Mouse (Mus musculus) heart, embryonic 13.5 days (tissue): ENCODE results near the gene Suco. TPM values are rescaled to one million over a fixed set of nuclear protein-coding genes. Genes with fewer than 3 reads are reported as not detected.
A peak's percentile ranks its signal among the peaks of the same experiment; 100 is the strongest.

Experiments used
- ATAC-seq: fragments of 200-750 bp; cut with Nextera tagmentation; 2 replicates; pipeline ENCODE4 v1.8.0; 2017; ENCODE audit warnings: moderate TSS enrichment; ENCODE audit not compliant: insufficient number of reproducible peaks, low FRiP score, low TSS enrichment; ENCODE audit errors: extremely low read depth
- H3K27ac ChIP-seq: fragments of 300-500 bp; sonication (generic); replicated peaks from 2 replicates; pipeline ENCODE4 v1.5.1; 2015; ENCODE audit warnings: moderate library complexity, mild to moderate bottlenecking, inconsistent platforms
- H3K27me3 ChIP-seq: fragments of 300-500 bp; sonication (generic); replicated peaks from 2 replicates; pipeline ENCODE4 v1.6.1; 2015; ENCODE audit warnings: mild to moderate bottlenecking, inconsistent platforms
- H3K36me3 ChIP-seq: fragments of 300-500 bp; sonication (generic); 2 replicates; pipeline ENCODE4 v1.6.1; 2015; ENCODE audit warnings: mild to moderate bottlenecking, inconsistent platforms
- H3K4me1 ChIP-seq: fragments of 300-500 bp; sonication (generic); 2 replicates; pipeline ENCODE4 v1.6.1; 2015; ENCODE audit warnings: inconsistent platforms
- H3K4me2 ChIP-seq: fragments of 300-500 bp; sonication (generic); 2 replicates; pipeline ENCODE4 v1.6.1; 2015; ENCODE audit warnings: inconsistent platforms, mild to moderate bottlenecking, moderate library complexity
- H3K4me3 ChIP-seq: fragments of 300-500 bp; sonication (generic); 2 replicates; pipeline ENCODE4 v1.5.1; 2015; ENCODE audit warnings: moderate library complexity, mild to moderate bottlenecking, inconsistent platforms
- H3K9ac ChIP-seq: fragments of 300-500 bp; sonication (generic); 2 replicates; pipeline ENCODE4 v1.6.1; 2015; ENCODE audit warnings: inconsistent platforms, mild to moderate bottlenecking, moderate library complexity
- H3K9me3 ChIP-seq: fragments of 300-500 bp; sonication (generic); 2 replicates; pipeline ENCODE4 v1.6.1; 2016; ENCODE audit warnings: inconsistent platforms
- WGBS: fragments of 180-500 bp; shearing (Covaris S2); methylation state at CpG from one replicate; pipeline ENCODE4 v1.1.7; 2015; ENCODE audit warnings: mixed read lengths; 5-methylcytosine and 5-hydroxymethylcytosine counted together
- polyA plus RNA-seq: library from polyadenylated mRNA; unstranded; fragments of >200 nt; fragmentation: Nextera tagmentation; extraction: Ambion mirVana; gene quantifications from 2 replicates; pipeline ENCODE4 v1.2.1, GENCODE M21; 2015

The Suco gene
- polyA plus RNA-seq, 1 experiment from 2014 or later: 15.3 TPM

DNA sequence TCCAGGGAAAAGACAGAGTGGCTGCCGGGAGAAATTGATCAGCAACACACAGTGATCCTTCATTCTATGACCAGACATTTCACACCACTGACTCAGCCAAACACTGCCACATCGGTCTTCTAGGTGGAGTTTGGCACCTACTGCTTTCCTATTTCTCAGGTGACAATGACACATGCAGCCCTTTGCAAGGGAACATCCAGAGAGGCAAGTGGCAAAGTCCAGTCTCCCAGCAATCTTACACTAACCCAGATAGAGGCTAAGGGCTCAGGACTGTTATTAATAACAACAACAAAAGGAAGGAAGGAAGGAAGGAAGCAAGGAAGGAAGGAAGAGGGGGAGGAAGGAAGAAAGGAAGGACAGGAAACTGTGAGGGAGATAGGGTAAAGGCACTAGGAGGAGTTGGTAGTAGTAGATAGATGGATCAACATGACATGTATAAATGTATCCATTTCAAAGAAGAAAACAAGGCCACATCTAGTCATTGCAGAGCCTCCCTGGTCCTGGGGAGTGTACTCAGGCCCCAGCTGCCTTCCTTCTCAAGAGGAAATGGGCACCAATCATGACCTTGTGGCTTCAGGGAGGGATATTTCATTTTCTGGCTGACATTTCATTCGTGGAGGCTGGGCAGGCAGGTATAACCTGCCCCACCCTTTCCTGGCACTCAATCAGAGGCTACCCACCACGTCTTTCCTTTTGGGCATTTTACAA lies 36.6 kb upstream of the Suco start:
- Histone ChIP-seq H3K27ac (no peak overlapping the region), H3K9ac (no peak overlapping the region), H3K4me3 (no peak overlapping the region), H3K27me3 (no peaks in the 10 kb centered on the region), H3K4me2 (no peak overlapping the region), H3K4me1 (peaks cover 15% of the 10 kb centered on the region), H3K9me3 (no peaks in the 10 kb centered on the region), H3K36me3 (no peaks in the 10 kb centered on the region)
- ATAC-seq: no peak
- WGBS: 53% methylated on average over 4 of the region's 4 CpGs

- no peak for ATAC-seq
- H3K9ac ChIP-seq: no peak overlapping the region
- H3K27ac ChIP-seq: no peak overlapping the region
- H3K9me3 ChIP-seq: no peaks in the 10 kb centered on the region
- H3K36me3 ChIP-seq: no peaks in the 10 kb centered on the region
- H3K4me2 ChIP-seq: no peak overlapping the region
- WGBS: 81% methylated on average over 8 of the region's 8 CpGs
- H3K27me3 ChIP-seq: no peaks in the 10 kb centered on the region
- H3K4me3 ChIP-seq: no peak overlapping the region
- peaks cover 16% of the 10 kb centered on the region for H3K4me1 ChIP-seq
Observed at GRCm38 (mm10) chr1:161909074-161909473, 32.6 kb upstream of the Suco start.

DNA sequence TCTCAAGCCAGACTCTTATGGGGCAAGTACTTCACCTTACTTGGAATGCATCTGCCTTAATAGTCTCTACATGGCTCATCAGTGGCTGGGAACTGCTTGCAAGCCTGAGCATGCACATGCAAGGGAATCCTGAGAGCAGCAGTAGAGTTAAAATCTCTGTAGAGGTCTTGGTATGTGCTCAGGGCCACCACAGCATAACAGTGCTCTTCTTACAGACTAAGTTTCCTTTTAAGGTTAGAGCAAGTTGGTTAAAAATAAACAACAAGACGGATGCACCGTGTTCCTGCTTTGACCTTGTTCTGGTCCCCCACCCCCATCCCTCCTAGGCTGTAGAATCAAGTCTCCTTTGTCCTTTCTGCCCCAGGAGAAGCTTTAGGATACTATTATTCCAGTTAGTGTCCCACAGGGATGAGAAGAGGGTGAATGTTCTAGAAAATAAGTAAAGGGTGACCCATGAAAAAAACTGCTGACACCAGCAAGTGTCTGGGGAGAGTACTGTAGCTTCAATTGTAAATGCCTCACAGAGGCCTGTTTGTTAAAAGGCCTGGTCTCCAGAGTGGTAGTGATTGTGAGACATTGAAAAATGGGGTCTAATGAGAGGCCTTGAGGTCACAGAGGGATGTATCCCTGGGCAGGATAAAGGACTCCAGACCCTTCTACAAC lies 31.4 kb upstream of the Suco start:
- Histone ChIP-seq H3K9ac (no peak overlapping the region), H3K4me2 (no peak overlapping the region), H3K27ac (peak overlapping the region; percentile 50), H3K27me3 (no peaks in the 10 kb centered on the region), H3K9me3 (no peaks in the 10 kb centered on the region), H3K4me3 (no peak overlapping the region), H3K4me1 (peaks cover 11% of the 10 kb centered on the region), H3K36me3 (no peaks in the 10 kb centered on the region)
- ATAC-seq: no peak
- 11% methylated on average over 2 of the region's 2 CpGs for WGBS

DNA sequence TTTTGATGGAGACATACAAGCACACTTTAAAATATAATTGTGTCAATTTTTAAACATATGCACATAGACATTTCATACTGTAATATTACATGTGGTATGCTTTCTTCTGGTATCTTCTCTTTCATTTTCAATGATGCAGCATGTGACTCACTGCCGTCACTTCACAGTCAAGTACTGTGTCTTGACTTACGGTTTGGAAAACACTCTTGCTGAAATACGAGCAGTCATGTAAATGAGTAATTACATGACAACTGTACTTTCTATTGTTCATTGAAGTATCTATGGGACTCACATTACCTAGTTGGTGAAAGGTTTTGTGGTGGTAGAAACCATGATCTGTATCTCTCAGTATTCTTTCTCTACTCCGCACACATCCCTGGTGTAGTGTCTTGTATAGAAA lies 30.6 kb upstream of the Suco start:
- H3K27ac ChIP-seq: no peak overlapping the region

GRCm38 (mm10) chr1:161902692-161903452 lies 26.4 kb upstream of the Suco start:
- 71% methylated on average over 9 of the region's 9 CpGs for WGBS
- Histone ChIP-seq H3K9ac (no peak overlapping the region), H3K4me2 (no peak overlapping the region), H3K27me3 (no peaks in the 10 kb centered on the region), H3K36me3 (no peaks in the 10 kb centered on the region), H3K4me3 (no peak overlapping the region), H3K9me3 (no peaks in the 10 kb centered on the region), H3K4me1 (peaks cover 7% of the 10 kb centered on the region), H3K27ac (no peak overlapping the region)
- no peak for ATAC-seq

More for the DNA sequence above, 30.6 kb upstream of the Suco start:
- Histone ChIP-seq H3K4me1 (peaks cover 11% of the 10 kb centered on the region), H3K4me3 (no peak overlapping the region), H3K36me3 (no peaks in the 10 kb centered on the region), H3K9me3 (no peaks in the 10 kb centered on the region), H3K9ac (no peak overlapping the region), H3K4me2 (no peak overlapping the region), H3K27me3 (no peaks in the 10 kb centered on the region)
- no peak for ATAC-seq
- WGBS: 82% methylated on average over 4 of the region's 4 CpGs

- Histone ChIP-seq H3K27me3 (no peaks in the 10 kb centered on the region), H3K9me3 (no peaks in the 10 kb centered on the region), H3K27ac (no peak overlapping the region), H3K36me3 (no peaks in the 10 kb centered on the region), H3K4me2 (no peak overlapping the region), H3K9ac (no peak overlapping the region), H3K4me3 (no peak overlapping the region), H3K4me1 (peaks cover 12% of the 10 kb centered on the region)
- no peak for ATAC-seq
- WGBS: 48% methylated on average over 2 of the region's 2 CpGs
Observed at GRCm38 (mm10) chr1:161900129-161900528, 23.6 kb upstream of the Suco start.

GRCm38 (mm10) chr1:161897235-161897634 lies 20.8 kb upstream of the Suco start:
- ATAC-seq: no peak
- WGBS: 78% methylated on average over 8 of the region's 8 CpGs

DNA sequence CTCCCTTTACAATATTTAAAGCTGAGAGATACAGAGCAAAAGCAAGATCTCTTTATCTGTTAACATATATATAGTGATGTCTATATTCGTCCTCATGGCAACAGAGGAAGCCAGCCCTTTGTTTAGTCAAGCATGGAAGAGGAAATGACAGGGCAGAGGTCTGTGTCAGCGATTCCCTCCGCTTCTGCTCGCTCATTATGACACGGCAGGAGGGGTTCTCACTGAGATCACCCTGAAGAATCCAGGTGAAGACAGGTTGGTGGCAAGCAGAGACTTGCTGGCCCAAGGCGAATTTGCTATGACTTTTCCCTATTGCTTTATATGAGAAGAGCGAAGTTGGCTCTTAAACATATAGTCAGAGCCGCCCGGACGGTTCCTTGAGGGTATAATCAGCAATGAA lies 19.6 kb upstream of the Suco start:
- no peaks in the 10 kb centered on the region for H3K9me3 ChIP-seq
- no peaks in the 10 kb centered on the region for H3K36me3 ChIP-seq
- no peaks in the 10 kb centered on the region for H3K27me3 ChIP-seq
- no peak overlapping the region for H3K4me3 ChIP-seq
- no peak overlapping the region for H3K27ac ChIP-seq
- ATAC-seq: no peak
- H3K4me2 ChIP-seq: 0 out of 2 replicates have a peak overlapping the region, but pooled peaks have one; percentile 22
- 60% methylated on average over 10 of the region's 10 CpGs for WGBS
- peaks cover 31% of the 10 kb centered on the region for H3K4me1 ChIP-seq
- no peak overlapping the region for H3K9ac ChIP-seq

More at GRCm38 (mm10) chr1:161897235-161897634, 20.8 kb upstream of the Suco start:
- peaks cover 25% of the 10 kb centered on the region for H3K4me1 ChIP-seq
- no peak overlapping the region for H3K27ac ChIP-seq
- no peaks in the 10 kb centered on the region for H3K36me3 ChIP-seq
- H3K27me3 ChIP-seq: no peaks in the 10 kb centered on the region
- no peaks in the 10 kb centered on the region for H3K9me3 ChIP-seq
- no peak overlapping the region for H3K4me2 ChIP-seq
- no peak overlapping the region for H3K4me3 ChIP-seq
- H3K9ac ChIP-seq: no peak overlapping the region

DNA sequence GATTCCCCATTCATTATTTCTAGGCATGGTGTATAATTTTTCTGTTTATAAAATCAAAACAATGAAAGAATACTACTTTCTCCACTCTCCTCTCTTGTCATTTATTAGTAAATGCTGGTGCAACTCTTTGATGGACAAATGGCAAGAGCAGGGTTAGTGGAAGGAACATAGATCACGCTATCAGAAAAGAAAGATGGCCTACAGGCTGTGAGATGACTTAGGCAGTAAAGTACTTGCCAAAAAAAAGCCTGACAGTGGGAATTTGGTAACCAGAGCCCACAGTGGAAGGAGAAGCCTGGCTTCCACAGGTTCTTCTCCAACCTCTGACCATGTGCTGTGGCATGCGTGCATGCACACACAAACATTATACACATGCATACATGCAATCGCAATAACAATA lies 18.5 kb upstream of the Suco start:
- Histone ChIP-seq H3K4me3 (no peak overlapping the region), H3K9me3 (no peaks in the 10 kb centered on the region), H3K9ac (no peak overlapping the region), H3K36me3 (no peaks in the 10 kb centered on the region), H3K4me1 (peaks cover 31% of the 10 kb centered on the region), H3K27me3 (no peaks in the 10 kb centered on the region), H3K27ac (peak overlapping the region; percentile 74; the same call in 1 of the 2 replicates), H3K4me2 (no peak overlapping the region)
- 93% methylated on average over 3 of the region's 3 CpGs for WGBS
- no peak for ATAC-seq

DNA sequence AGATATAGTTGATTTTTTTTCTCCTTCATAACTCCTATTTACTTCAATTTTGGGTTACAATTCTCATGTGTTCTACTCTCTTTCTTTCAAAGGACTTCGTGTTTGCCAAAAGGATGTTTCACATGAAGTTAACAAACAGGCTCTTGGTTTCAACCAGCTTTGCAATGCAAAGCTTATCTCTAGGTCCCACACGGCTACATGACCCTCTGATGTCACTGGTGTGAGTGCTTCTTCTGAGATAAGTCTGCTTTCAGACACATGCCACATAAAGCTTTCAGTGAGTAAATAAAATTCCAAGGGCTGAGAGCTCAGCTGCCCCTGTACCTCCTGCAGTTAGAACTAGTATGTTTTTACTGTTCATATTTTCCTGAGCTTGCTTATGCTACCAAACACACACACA lies 18.1 kb upstream of the Suco start:
- WGBS: 17% methylated on average over 2 of the region's 2 CpGs
- Histone ChIP-seq H3K9ac (no peak overlapping the region), H3K4me1 (peaks cover 31% of the 10 kb centered on the region), H3K4me2 (peak overlapping the region; percentile 24; the same call in 1 of the 2 replicates), H3K27me3 (no peaks in the 10 kb centered on the region), H3K9me3 (no peaks in the 10 kb centered on the region), H3K27ac (peak overlapping the region; percentile 74), H3K36me3 (no peaks in the 10 kb centered on the region), H3K4me3 (no peak overlapping the region)
- peak; percentile 82 for ATAC-seq

DNA sequence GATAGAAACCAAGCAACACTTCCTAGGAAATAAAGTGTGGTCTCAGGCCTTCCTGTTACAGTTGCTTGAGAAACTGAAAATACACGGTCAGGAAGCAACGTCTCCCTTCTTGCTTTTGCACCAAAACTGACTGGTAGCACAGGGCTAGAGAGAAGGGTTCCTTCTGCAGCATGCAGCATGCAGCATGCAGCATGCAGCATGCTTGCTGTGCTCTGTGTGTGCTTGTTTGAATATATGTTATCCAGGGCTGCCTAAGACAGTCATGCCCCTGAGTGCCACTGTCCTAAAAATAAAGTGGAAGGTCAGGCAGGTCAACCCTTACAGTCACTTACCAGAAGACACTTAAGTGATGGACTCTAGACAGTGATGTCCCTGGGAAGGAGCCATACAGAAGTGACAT lies 17.6 kb upstream of the Suco start:
- Histone ChIP-seq H3K4me1 (peaks cover 31% of the 10 kb centered on the region), H3K27me3 (no peaks in the 10 kb centered on the region), H3K27ac (peak overlapping the region; percentile 74), H3K9ac (no peak overlapping the region), H3K9me3 (no peaks in the 10 kb centered on the region), H3K4me2 (peak overlapping the region; percentile 24), H3K36me3 (no peaks in the 10 kb centered on the region), H3K4me3 (no peak overlapping the region)
- ATAC-seq: no peak
- 33% methylated on average over 2 of the region's 2 CpGs for WGBS
